Mouse (Mus musculus) thymus, postnatal 4 days (tissue): ENCODE results near the gene Ano9.

Experiments used
- DNase-seq: peaks from one replicate; pipeline ENCODE4 v3.0.0; 2021

Ano9 gene

GRCm38 (mm10) chr7:141099911-141100691, 17.5 kb downstream of the Ano9 start, which contains the start of gene Sigirr:
Gene Sigirr, minus strand, starts transcription at chr7:141100572.
- peak; percentile 84 for DNase-seq

- no peak for DNase-seq
Measured at GRCm38 (mm10) chr7:141097177-141097576, 20.4 kb downstream of the Ano9 start.

- DNase-seq: peak; percentile 93
Measured at GRCm38 (mm10) chr7:141096649-141097056, 21.0 kb downstream of the Ano9 start.

GRCm38 (mm10) chr7:141096021-141096420, 21.6 kb downstream of the Ano9 start:
- DNase-seq: peak; percentile 65

GRCm38 (mm10) chr7:141094487-141095205, 23.0 kb downstream of the Ano9 start:
- DNase-seq: no peak

GRCm38 (mm10) chr7:141093950-141094349, 23.7 kb downstream of the Ano9 start:
- DNase-seq: no peak

- peak; percentile 91 for DNase-seq
Measured at GRCm38 (mm10) chr7:141092051-141092735, 25.4 kb downstream of the Ano9 start.

- no peak for DNase-seq
Measured at GRCm38 (mm10) chr7:141090228-141090627, 27.4 kb downstream of the Ano9 start.

GRCm38 (mm10) chr7:141088473-141088872, 29.1 kb downstream of the Ano9 start:
- DNase-seq: peak; percentile 64

- peak; percentile 67 for DNase-seq
Measured at GRCm38 (mm10) chr7:141087894-141088293, 29.7 kb downstream of the Ano9 start.

- no peak for DNase-seq
Measured at GRCm38 (mm10) chr7:141079481-141080449, 37.8 kb downstream of the Ano9 start.

GRCm38 (mm10) chr7:141078876-141079275, 38.7 kb downstream of the Ano9 start:
- no peak for DNase-seq

GRCm38 (mm10) chr7:141077841-141078240, 39.8 kb downstream of the Ano9 start, which contains the start of gene Pkp3:
Gene Pkp3, plus strand, starts transcription at chr7:141078218.
- DNase-seq: no peak

GRCm38 (mm10) chr7:141073782-141074181, 43.8 kb downstream of the Ano9 start:
- no peak for DNase-seq

GRCm38 (mm10) chr7:141072017-141072745, 45.4 kb downstream of the Ano9 start:
- DNase-seq: peak; percentile 87

- DNase-seq: peak; percentile 87
Measured at GRCm38 (mm10) chr7:141070058-141070862, 47.3 kb downstream of the Ano9 start.

GRCm38 (mm10) chr7:141068351-141068750, 49.3 kb downstream of the Ano9 start:
- DNase-seq: peak; percentile 58

- DNase-seq: no peak
Measured at GRCm38 (mm10) chr7:141064576-141064975, 53.0 kb downstream of the Ano9 start.

- DNase-seq: peak; percentile 62
Measured at GRCm38 (mm10) chr7:141064175-141064574, 53.4 kb downstream of the Ano9 start.

- no peak for DNase-seq
Measured at GRCm38 (mm10) chr7:141063353-141063752, 54.3 kb downstream of the Ano9 start.

GRCm38 (mm10) chr7:141062525-141062924, 55.1 kb downstream of the Ano9 start:
- no peak for DNase-seq
